Mouse (Mus musculus): ENCODE measurements around the gene Zp1.

DNA sequence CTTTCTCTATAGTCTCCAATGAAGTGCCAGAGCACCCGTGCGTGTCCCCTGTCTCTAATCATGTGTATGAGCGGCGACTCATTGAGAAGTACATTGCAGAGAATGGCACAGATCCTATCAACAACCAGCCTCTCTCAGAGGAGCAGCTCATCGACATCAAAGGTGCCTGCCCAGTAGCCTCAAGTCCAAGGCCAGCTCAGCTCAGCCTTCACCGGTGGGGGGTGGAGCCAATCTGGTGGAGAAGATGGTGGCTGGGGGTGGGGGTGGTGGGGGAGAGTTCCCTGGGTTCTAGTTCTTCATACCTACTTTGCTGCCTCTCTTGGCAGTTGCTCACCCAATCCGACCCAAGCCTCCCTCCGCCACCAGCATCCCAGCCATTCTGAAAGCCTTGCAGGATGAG is 22.9 kb downstream of the Zp1 start:
- TF ChIP-seq GABPA (IDR thresholded peaks at IDR 0.05; ENCODE audit: insufficient replicate concordance, low read depth, low read length) = no peak
- no peak for TF ChIP-seq POLR2A (IDR thresholded peaks at IDR 0.05; ENCODE audit: low read depth, low read length)
- no peak for TF ChIP-seq POLR2AphosphoS2 (IDR thresholded peaks at IDR 0.05; ENCODE audit: low read depth, low read length)
- no peak for TF ChIP-seq ELF1 (IDR thresholded peaks at IDR 0.05; ENCODE audit: low read depth, low read length)
- no peak for TF ChIP-seq SMC3 (IDR thresholded peaks at IDR 0.05; ENCODE audit: low read depth, low read length)
- no peak for TF ChIP-seq CTCF (conservative IDR thresholded peaks at IDR 0.05 in 1 of 2, IDR thresholded peaks at IDR 0.05 in 1 of 2; ENCODE audit: low read depth in 2 of 2, low read length in 2 of 2)
- no peak for TF ChIP-seq TBP (conservative IDR thresholded peaks at IDR 0.05; ENCODE audit: low read depth, low read length)
- TF ChIP-seq NELFE (IDR thresholded peaks at IDR 0.05; ENCODE audit: low read depth, low read length) = no peak
